Mouse (Mus musculus): ENCODE results near the gene Olfr944. TPM values are rescaled to one million over a fixed set of nuclear protein-coding genes. Genes with fewer than 3 reads are reported as not detected.

Gene Olfr944
- not detected in 2 replicates for polyA plus RNA-seq (2015; fragmentation: Nextera tagmentation; extraction: Ambion mirVana)

DNA sequence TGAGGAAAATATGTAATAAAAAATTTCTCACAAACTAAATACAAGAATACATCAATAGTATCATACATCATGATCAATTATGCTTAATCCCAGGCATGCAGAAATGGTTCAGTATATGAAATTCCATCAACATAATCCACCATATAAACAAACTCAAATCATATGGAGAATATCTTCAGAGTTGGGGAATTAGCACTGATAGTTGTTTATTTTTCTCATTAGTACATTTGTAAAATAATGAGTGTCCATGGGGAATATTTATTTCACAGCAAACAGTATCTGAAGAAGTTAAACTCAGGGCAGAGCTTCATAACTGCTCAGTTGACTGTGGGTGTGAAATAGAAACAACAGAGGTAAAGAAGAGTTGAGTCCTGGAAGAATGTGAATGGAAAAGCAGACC is at the start of gene Olfr944:
Gene Olfr944, plus strand, starts transcription at position 301 of the 400 bp plus-strand sequence.
- H3K27ac ChIP-seq (ENCODE audit: low read length) = no peak within 1 kb of the TSS
- H3K4me1 ChIP-seq (ENCODE audit: control insufficient read depth, insufficient read depth, low read length) = no peaks in the 10 kb centered on the region
- H3K36me3 ChIP-seq (ENCODE audit: control insufficient read depth, insufficient read depth) = no peaks in the 10 kb centered on the region
- H3K4me2 ChIP-seq (ENCODE audit: low read depth, low read length) = no peak within 1 kb of the TSS
- no peak for ATAC-seq (replicated peaks; ENCODE audit: extremely low read depth, insufficient read depth, low FRiP score)
- H3K9me3 ChIP-seq (replicated peaks; ENCODE audit: control insufficient read depth, low read length) = no peaks in the 10 kb centered on the region
- no peak within 1 kb of the TSS for H3K9ac ChIP-seq (ENCODE audit: low read length)
- no peaks in the 10 kb centered on the region for H3K27me3 ChIP-seq (ENCODE audit: control insufficient read depth, insufficient read depth, low read length)
- H3K4me3 ChIP-seq (ENCODE audit: low read length) = no peak within 1 kb of the TSS

DNA sequence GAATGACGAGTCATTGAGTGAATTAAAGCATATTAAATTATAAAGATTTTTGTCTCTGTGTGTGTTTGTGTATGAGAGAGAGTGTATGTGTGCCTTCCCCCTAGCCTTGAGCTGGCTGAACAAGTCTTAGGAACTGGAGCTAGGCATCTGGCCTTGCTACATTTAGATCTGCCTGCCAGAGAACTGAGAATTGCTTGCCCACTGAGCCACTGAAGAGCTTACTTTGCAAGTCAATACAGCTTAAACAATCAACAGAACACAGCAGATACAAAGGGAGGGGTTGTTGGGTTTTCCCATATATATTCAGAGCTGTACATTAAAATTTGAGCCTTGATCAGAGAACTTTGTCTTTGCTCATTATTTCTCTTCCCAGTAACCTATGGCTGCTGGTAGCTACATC is 49.3 kb upstream of the Olfr944 start:
- Histone ChIP-seq H3K4me2 (ENCODE audit: low read depth, low read length) (no peak overlapping the region), H3K36me3 (ENCODE audit: control insufficient read depth, insufficient read depth) (no peaks in the 10 kb centered on the region), H3K4me3 (ENCODE audit: low read length) (no peak overlapping the region), H3K27ac (ENCODE audit: low read length) (no peak overlapping the region), H3K27me3 (ENCODE audit: control insufficient read depth, insufficient read depth, low read length) (no peaks in the 10 kb centered on the region), H3K4me1 (ENCODE audit: control insufficient read depth, insufficient read depth, low read length) (no peaks in the 10 kb centered on the region), H3K9me3 (replicated peaks; ENCODE audit: control insufficient read depth, low read length) (0 out of 2 replicates have a peak, but pooled peaks cover 2% of the 10 kb centered on the region), H3K9ac (ENCODE audit: low read length) (no peak overlapping the region)
- ATAC-seq (replicated peaks; ENCODE audit: extremely low read depth, insufficient read depth, low FRiP score) = no peak
- WGBS = 48% methylated on average over 1 of the region's 1 CpGs

DNA sequence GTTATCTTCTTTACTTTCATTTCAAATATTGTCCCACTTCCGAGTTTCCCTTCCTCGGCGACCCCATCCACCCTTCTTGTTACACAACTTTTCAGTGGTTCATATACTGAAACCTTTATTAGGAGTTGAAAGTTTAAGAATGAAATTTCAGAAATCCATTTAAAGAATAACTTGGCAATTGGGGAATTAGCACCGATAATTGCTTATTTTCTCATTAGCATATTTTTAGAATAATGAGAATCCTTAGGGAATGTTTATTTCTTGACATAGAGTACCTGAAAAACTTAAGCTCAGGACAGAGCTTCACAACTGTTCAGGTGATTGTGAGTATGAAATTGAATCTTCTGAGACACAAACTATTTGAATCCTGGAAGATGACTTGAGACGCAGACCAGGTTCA is 35.7 kb upstream of the Olfr944 start, which contains the start of gene Olfr943:
Gene Olfr943, plus strand, starts transcription at position 301 of the 400 bp plus-strand sequence.
- Histone ChIP-seq H3K9ac (ENCODE audit: low read length) (no peak within 1 kb of the TSS), H3K9me3 (replicated peaks; ENCODE audit: control insufficient read depth, low read length) (no peaks in the 10 kb centered on the region), H3K4me2 (ENCODE audit: low read depth, low read length) (no peak within 1 kb of the TSS), H3K27ac (ENCODE audit: low read length) (no peak within 1 kb of the TSS), H3K4me1 (ENCODE audit: control insufficient read depth, insufficient read depth, low read length) (no peaks in the 10 kb centered on the region), H3K27me3 (ENCODE audit: control insufficient read depth, insufficient read depth, low read length) (no peaks in the 10 kb centered on the region), H3K4me3 (ENCODE audit: low read length) (no peak within 1 kb of the TSS), H3K36me3 (ENCODE audit: control insufficient read depth, insufficient read depth) (no peaks in the 10 kb centered on the region)
- no peak for ATAC-seq (replicated peaks; ENCODE audit: extremely low read depth, insufficient read depth, low FRiP score)
- 85% methylated on average over 5 of the region's 5 CpGs for WGBS

DNA sequence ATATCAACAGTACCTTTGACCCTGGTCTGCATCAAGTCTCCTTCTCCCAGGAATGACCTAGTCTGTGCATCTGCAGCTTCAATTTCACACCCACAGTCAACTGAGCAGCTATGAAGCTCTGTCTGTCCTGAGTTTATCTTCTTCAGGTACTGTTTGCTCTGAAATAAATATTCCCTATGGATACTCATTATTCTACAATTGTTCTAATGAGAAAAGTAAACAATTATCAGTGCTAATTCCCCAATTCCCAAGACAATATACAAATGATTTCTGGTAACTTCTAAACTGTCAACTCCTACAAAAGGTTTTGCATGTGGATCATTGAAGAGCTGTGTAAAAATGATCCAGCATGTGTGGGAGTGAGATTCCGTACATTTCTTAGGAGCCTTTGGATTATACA is 48.2 kb downstream of the Olfr944 start, which contains the start of gene Olfr1537:
Gene Olfr1537, minus strand, starts transcription at position 101 of the 400 bp plus-strand sequence.
- Histone ChIP-seq H3K4me1 (ENCODE audit: control insufficient read depth, insufficient read depth, low read length) (no peaks in the 10 kb centered on the region), H3K4me3 (ENCODE audit: low read length) (no peak within 1 kb of the TSS), H3K36me3 (ENCODE audit: control insufficient read depth, insufficient read depth) (no peaks in the 10 kb centered on the region), H3K27ac (ENCODE audit: low read length) (no peak within 1 kb of the TSS), H3K9ac (ENCODE audit: low read length) (no peak within 1 kb of the TSS), H3K4me2 (ENCODE audit: low read depth, low read length) (no peak within 1 kb of the TSS), H3K9me3 (replicated peaks; ENCODE audit: control insufficient read depth, low read length) (no peaks in the 10 kb centered on the region), H3K27me3 (ENCODE audit: control insufficient read depth, insufficient read depth, low read length) (no peaks in the 10 kb centered on the region)
- 70% methylated on average over 1 of the region's 1 CpGs for WGBS
- no peak for ATAC-seq (replicated peaks; ENCODE audit: extremely low read depth, insufficient read depth, low FRiP score)

Other genes starting within 250 kb of the Olfr944 start
- not detected in 2 replicates for gene Olfr933, start 229.6 kb upstream of the Olfr944 start, polyA plus RNA-seq (2015; fragmentation: Nextera tagmentation; extraction: Ambion mirVana)
- gene Olfr934, start 213.6 kb upstream of the Olfr944 start, polyA plus RNA-seq (2015; fragmentation: Nextera tagmentation; extraction: Ambion mirVana) = not detected in 2 replicates
- gene Olfr935, start 202.2 kb upstream of the Olfr944 start, polyA plus RNA-seq (2015; fragmentation: Nextera tagmentation; extraction: Ambion mirVana) = not detected in 2 replicates
- gene Olfr146, start 178.5 kb upstream of the Olfr944 start, polyA plus RNA-seq (2015; fragmentation: Nextera tagmentation; extraction: Ambion mirVana) = not detected in 2 replicates
- gene Olfr937, start 137.0 kb upstream of the Olfr944 start, polyA plus RNA-seq (2015; fragmentation: Nextera tagmentation; extraction: Ambion mirVana) = not detected in 2 replicates
- not detected in 2 replicates for gene Olfr938, start 123.0 kb upstream of the Olfr944 start, polyA plus RNA-seq (2015; fragmentation: Nextera tagmentation; extraction: Ambion mirVana)
- not detected in 2 replicates for gene Olfr27, start 73.8 kb upstream of the Olfr944 start, polyA plus RNA-seq (2015; fragmentation: Nextera tagmentation; extraction: Ambion mirVana)
- not detected in 2 replicates for gene Olfr943, start 35.6 kb upstream of the Olfr944 start, polyA plus RNA-seq (2015; fragmentation: Nextera tagmentation; extraction: Ambion mirVana)
- not detected in 2 replicates for gene Olfr1537, start 48.1 kb downstream of the Olfr944 start, polyA plus RNA-seq (2015; fragmentation: Nextera tagmentation; extraction: Ambion mirVana)
- not detected in 2 replicates for gene Olfr945, start 74.9 kb downstream of the Olfr944 start, polyA plus RNA-seq (2015; fragmentation: Nextera tagmentation; extraction: Ambion mirVana)
- gene Olfr948, start 124.1 kb downstream of the Olfr944 start, polyA plus RNA-seq (2015; fragmentation: Nextera tagmentation; extraction: Ambion mirVana) = not detected in 2 replicates
- not detected in 2 replicates for gene Olfr951, start 185.5 kb downstream of the Olfr944 start, polyA plus RNA-seq (2015; fragmentation: Nextera tagmentation; extraction: Ambion mirVana)
- not detected in 2 replicates for gene Olfr952, start 225.2 kb downstream of the Olfr944 start, polyA plus RNA-seq (2015; fragmentation: Nextera tagmentation; extraction: Ambion mirVana)